Mouse (Mus musculus) adrenal gland, adult (tissue): ENCODE measurements around the gene Shld2.

Experiments used
- DNase-seq, 2 experiments: peaks; one replicate each; pipeline ENCODE4 v3.0.0; 2022 to 2023; ENCODE audit warnings: low spot score in 1 of 2; ENCODE audit not compliant: inconsistent age in 2 of 2

Shld2 gene

GRCm38 (mm10) chr14:34310234-34310965 is at the start of gene Shld2, which contains the start of gene Glud1:
TSS of gene Shld2 (minus strand) at chr14:34310493.
TSS of gene Glud1 (plus strand) at chr14:34310727.
- DNase-seq: peak; percentile 98

- DNase-seq: no peak
These were observed 49.5 kb upstream of the Shld2 start for GRCm38 (mm10) chr14:34359676-34360244.

- DNase-seq: no peak
These were observed 47.6 kb upstream of the Shld2 start for GRCm38 (mm10) chr14:34357671-34358455.

- DNase-seq: no peak
These were observed 45.0 kb upstream of the Shld2 start, which contains the start of gene Fam25c for GRCm38 (mm10) chr14:34355301-34355700. TSS of gene Fam25c (minus strand) at chr14:34355433.

GRCm38 (mm10) chr14:34354456-34354855 is 44.2 kb upstream of the Shld2 start:
- no peak for DNase-seq

DNA sequence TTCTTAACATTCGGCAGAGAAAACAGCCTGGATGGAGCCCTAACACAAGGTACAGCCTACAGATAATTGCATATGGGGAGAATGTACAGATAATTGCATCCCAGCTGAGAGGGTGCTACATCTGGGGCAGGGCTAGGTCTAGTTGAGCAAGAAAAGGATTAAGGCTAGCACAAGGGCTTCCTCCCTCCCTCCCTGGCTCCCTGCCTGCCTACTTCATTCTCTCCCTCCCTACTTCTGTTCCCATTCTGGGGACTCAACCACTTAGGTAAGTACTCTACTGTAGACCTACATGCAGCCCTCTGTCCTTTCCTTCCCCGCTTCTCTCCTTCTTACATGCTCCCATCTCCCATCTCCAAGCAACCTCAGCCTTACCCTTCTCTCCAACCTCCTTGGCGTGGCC is 43.0 kb upstream of the Shld2 start:
- no peak for DNase-seq

DNA sequence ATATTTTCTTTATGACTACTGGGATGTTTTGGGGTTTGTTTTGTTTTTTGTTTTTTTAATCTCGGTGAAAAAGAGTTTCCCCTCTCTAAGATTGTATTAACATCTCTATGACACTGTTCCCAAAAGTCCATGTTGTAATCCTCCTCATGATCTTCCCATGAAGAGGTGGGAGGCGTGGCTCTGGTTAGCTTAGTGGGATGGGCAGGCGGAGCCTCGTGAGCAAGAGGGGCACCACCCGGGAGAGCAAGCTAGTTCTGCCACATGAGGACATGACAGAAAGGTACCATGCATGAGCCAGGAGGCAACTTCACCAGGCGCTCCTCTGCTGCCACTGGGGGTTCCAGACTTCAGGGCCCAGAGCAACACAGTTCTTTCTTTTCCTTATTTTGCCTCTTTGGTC is 42.2 kb upstream of the Shld2 start:
- DNase-seq: no peak

DNA sequence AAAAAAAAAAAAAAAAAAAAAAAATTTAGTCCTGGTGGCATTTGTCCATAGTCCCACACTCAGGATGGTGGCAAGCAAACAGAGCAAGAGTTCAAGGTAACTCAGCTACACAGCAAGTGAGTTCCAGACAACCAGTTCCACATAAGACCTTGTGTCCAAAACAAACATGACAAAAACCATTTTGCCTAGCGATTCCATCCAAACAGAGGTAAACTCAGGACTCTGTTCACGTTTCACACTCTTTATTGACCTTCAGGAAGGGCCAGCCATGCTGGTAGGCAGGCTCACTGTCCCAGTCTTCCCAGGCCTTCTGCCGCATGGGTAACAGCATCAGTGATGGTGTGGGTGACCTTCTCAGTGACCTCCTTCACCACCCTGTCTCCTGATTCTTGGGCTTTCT is 41.4 kb upstream of the Shld2 start:
- DNase-seq: no peak

DNA sequence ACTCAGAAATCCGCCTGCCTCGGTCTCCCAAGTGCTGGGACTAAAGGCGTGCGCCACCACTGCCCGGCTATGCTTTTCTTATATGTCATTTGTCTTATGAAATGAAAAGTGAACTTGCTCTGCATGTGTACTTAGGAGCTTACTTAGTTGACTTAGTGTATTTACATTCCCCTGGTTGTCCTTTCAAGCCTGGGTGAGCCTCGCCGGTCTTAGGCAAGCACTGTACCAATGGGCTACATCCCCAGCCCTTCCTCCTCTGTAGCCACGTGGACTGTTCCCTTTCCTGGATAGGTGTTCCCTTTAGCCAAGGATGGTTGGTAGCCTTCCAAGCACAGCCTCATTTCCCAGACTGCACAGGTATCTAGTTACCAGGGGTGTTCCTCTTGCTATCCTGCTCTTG is 38.7 kb upstream of the Shld2 start:
- no peak for DNase-seq

DNA sequence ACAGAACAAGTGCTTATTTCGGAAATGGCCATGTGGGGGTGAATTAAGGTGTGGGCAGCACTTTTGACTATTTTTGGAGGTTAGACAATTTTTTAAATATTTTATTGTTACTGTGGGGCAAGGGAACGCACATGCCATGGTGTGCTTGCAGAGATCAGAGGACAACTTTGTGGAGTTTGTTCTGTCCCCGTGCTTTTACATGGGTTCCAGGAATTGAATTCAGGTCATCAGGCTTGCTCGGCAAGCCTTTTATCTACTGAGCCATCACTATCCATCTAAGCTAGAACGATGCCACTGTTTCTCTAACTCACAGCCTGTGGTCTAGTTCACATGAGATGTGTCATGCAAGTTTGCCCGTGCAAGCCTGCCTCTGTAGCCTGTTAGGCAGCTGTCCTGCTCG is 38.0 kb upstream of the Shld2 start:
- no peak for DNase-seq

GRCm38 (mm10) chr14:34347084-34347483 is 36.8 kb upstream of the Shld2 start:
- no peak for DNase-seq

GRCm38 (mm10) chr14:34345771-34346566 is 35.7 kb upstream of the Shld2 start:
- no peak for DNase-seq

- peak in 1 of 2 experiments; percentile 69 for DNase-seq
These were observed 34.1 kb upstream of the Shld2 start for GRCm38 (mm10) chr14:34344361-34344760.

GRCm38 (mm10) chr14:34343078-34343477 is 32.8 kb upstream of the Shld2 start:
- no peak for DNase-seq

DNA sequence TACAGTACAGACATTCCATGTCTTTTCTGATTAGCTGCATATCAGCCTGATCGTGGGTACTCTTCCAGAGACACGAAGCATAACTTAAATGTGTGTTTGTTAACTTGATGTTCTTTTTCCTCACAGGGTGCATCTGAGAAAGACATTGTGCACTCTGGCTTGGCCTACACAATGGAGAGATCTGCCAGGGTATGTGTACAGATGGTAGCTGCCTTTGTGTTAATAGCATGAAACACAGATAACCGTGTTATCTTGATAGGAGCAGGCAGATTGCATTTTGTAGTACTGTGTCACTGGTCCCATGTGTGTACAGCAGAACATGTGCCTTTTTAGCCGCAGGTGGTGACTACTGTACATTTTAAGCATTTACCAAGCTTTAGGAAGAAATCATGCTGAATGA is 31.7 kb upstream of the Shld2 start:
- no peak for DNase-seq

DNA sequence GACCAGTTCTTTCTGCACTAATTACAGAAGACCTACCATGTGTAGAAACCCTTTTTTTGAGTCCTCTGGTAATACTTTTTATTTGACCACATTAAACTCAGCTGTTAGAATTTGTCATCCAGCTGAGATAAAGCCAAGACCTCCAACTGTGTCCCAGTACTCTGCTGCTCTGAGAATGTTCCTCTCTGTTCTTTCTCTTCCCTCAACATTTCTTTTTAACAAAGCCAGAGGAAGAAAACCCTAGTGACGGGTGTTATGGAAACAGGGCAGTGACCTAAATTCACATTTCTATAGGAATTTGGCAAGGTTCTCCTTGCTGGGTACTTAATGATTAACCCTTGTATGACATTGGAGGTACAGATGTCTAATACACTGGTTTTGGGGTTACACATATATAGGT is 29.2 kb upstream of the Shld2 start:
- DNase-seq: no peak

GRCm38 (mm10) chr14:34332476-34332875 is 22.2 kb upstream of the Shld2 start:
- no peak for DNase-seq

- no peak for DNase-seq
These were observed 21.6 kb upstream of the Shld2 start for GRCm38 (mm10) chr14:34331886-34332285.

GRCm38 (mm10) chr14:34330657-34331158 is 20.4 kb upstream of the Shld2 start:
- no peak for DNase-seq

GRCm38 (mm10) chr14:34327618-34328017 is 17.3 kb upstream of the Shld2 start:
- no peak for DNase-seq

GRCm38 (mm10) chr14:34326606-34327005 is 16.3 kb upstream of the Shld2 start:
- DNase-seq: peak in 1 of 2 experiments; percentile 67
